10 mouse cellular contexts compared by ENCODE assay signal in the genomic region with DNA sequence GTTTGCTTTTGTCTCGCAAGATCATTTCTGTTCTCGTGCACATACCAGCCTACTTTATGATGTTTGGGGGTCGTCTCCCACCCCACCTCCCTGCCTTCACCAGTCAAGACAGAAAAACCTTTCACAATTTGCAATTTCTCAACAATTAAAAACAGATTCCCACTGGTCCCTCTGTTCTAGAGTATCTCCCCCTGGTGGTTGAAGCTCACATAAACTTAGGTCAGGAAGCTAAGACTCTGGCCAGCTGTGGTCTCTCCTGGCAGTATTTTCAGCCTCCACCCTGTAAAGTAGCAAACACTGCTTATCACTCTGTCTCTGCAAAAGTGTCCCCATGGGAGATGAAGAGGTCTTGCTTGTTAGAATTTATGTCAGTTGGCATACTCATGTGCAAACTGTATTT. TPM values are rescaled to one million over a fixed set of nuclear protein-coding genes. Genes with fewer than 3 reads are reported as not detected.
DNase-seq lines count a peak whose midpoint lies in the region; ATAC-seq lines count a peak whose summit lies in the region.
"Had no signal": no experiment of that assay in that cellular context is flagged by ENCODE, and none has a peak within 500 bp of the region (broad histone marks: within the 10 kb centered on the region; RNA-seq: fewer than 3 reads in every experiment).

No protein-coding gene starts in this region.

- no peak overlapping the region for H3K27ac ChIP-seq in heart, embryonic 11.5 days (ENCODE audit: low read depth, low read length)
- H3K27ac ChIP-seq in kidney, embryonic 15.5 days, result peak overlapping the region; percentile 23; the same call in 1 of the 2 replicates
- no peak overlapping the region for H3K27ac ChIP-seq in midbrain, embryonic 10.5 days (replicated peaks)
- no peak overlapping the region for H3K27ac ChIP-seq in midbrain, embryonic 13.5 days

- no peak for ATAC-seq in heart, embryonic 11.5 days (replicated peaks; ENCODE audit: insufficient number of reproducible peaks, low FRiP score, low TSS enrichment)
- ATAC-seq in CD4-positive, CD25-positive, alpha-beta regulatory T cell, adult 4 months, result peak; percentile 39
- ATAC-seq in kidney, embryonic 15.5 days (replicated peaks; ENCODE audit: low FRiP score), result peak; percentile 54; the same call in 1 of the 2 replicates
- no peak for ATAC-seq in midbrain, embryonic 13.5 days

- H3K27me3 ChIP-seq in heart, embryonic 11.5 days (ENCODE audit: control insufficient read depth, insufficient read depth, low read length), result no peaks in the 10 kb centered on the region
- no peaks in the 10 kb centered on the region for H3K27me3 ChIP-seq in kidney, embryonic 15.5 days
- H3K27me3 ChIP-seq in midbrain, embryonic 10.5 days (ENCODE audit: low read depth, poor library complexity, severe bottlenecking), result no peaks in the 10 kb centered on the region
- no peaks in the 10 kb centered on the region for H3K27me3 ChIP-seq in midbrain, embryonic 13.5 days

- H3K4me3 ChIP-seq in heart, embryonic 11.5 days (ENCODE audit: low read depth, low read length), result no peak overlapping the region
- H3K4me3 ChIP-seq in kidney, embryonic 15.5 days (replicated peaks), result no peak overlapping the region
- H3K4me3 ChIP-seq in midbrain, embryonic 10.5 days, result no peak overlapping the region
- H3K4me3 ChIP-seq in midbrain, embryonic 13.5 days (replicated peaks), result no peak overlapping the region

- 49% methylated on average over 3 of the region's 3 CpGs for WGBS in heart, embryonic 11.5 days (ENCODE audit: insufficient replicate concordance)
- 52% methylated on average over 3 of the region's 3 CpGs for WGBS in kidney, embryonic 15.5 days
- WGBS in midbrain, embryonic 10.5 days, result 73% methylated on average over 3 of the region's 3 CpGs
- 71% methylated on average over 3 of the region's 3 CpGs for WGBS in midbrain, embryonic 13.5 days

- H3K9me3 ChIP-seq in heart, embryonic 11.5 days (replicated peaks; ENCODE audit: control insufficient read depth, low read length), result no peaks in the 10 kb centered on the region
- no peaks in the 10 kb centered on the region for H3K9me3 ChIP-seq in kidney, embryonic 15.5 days (replicated peaks)
- no peaks in the 10 kb centered on the region for H3K9me3 ChIP-seq in midbrain, embryonic 10.5 days (replicated peaks)
- H3K9me3 ChIP-seq in midbrain, embryonic 13.5 days, result no peaks in the 10 kb centered on the region

- H3K4me2 ChIP-seq in heart, embryonic 11.5 days, result no peak overlapping the region
- no peak overlapping the region for H3K4me2 ChIP-seq in kidney, embryonic 15.5 days
- no peak overlapping the region for H3K4me2 ChIP-seq in midbrain, embryonic 13.5 days (replicated peaks)

- H3K9ac ChIP-seq in heart, embryonic 11.5 days (ENCODE audit: low read depth, low read length), result no peak overlapping the region
- no peak overlapping the region for H3K9ac ChIP-seq in kidney, embryonic 15.5 days
- no peak overlapping the region for H3K9ac ChIP-seq in midbrain, embryonic 13.5 days (replicated peaks)

- DNase-seq in heart, adult 18-20 months, result peak; percentile 70 to 79
- DNase-seq in embryo, embryonic 11.5 days (ENCODE audit: low read depth, low spot score), result peak; percentile 30
- peak; percentile 55 for DNase-seq in testis, postnatal 10 days (ENCODE audit: low spot score)
- DNase-seq in midbrain, embryonic 10.5 days (ENCODE audit: low spot score), result no peak

- no peaks in the 10 kb centered on the region for H3K4me1 ChIP-seq in heart, embryonic 11.5 days (ENCODE audit: control insufficient read depth, insufficient read depth, low read length)
- H3K4me1 ChIP-seq in kidney, embryonic 15.5 days, result peaks cover 5% of the 10 kb centered on the region; the same call in 1 of the 2 replicates
- no peaks in the 10 kb centered on the region for H3K4me1 ChIP-seq in midbrain, embryonic 10.5 days
- no peaks in the 10 kb centered on the region for H3K4me1 ChIP-seq in midbrain, embryonic 13.5 days (replicated peaks)

- H3K36me3 ChIP-seq in heart, embryonic 11.5 days (ENCODE audit: control insufficient read depth, insufficient read depth, low read length), result peaks cover 19% of the 10 kb centered on the region
- H3K36me3 ChIP-seq in kidney, embryonic 15.5 days, result no peaks in the 10 kb centered on the region
- H3K36me3 ChIP-seq in midbrain, embryonic 10.5 days, result no peaks in the 10 kb centered on the region
- H3K36me3 ChIP-seq in midbrain, embryonic 13.5 days, result peaks cover 42% of the 10 kb centered on the region

RNA-seq across cellular contexts. Expression of a gene that starts 32.8 kb away (rescaled TPM):
- not detected for total RNA-seq in heart, adult 18-20 months (2021)
- polyA plus RNA-seq in heart, embryonic 11.5 days (2014; fragmentation: Nextera tagmentation; extraction: Ambion mirVana), result not detected in 2 replicates
- polyA plus RNA-seq in CD4-positive, CD25-positive, alpha-beta regulatory T cell, adult 4 months (2017; shearing (Covaris generic)), result not detected
- polyA plus RNA-seq in kidney, embryonic 15.5 days (2015; fragmentation: Nextera tagmentation; extraction: Ambion mirVana), result not detected in 2 replicates
- polyA plus RNA-seq in midbrain, embryonic 10.5 days (2016; fragmentation: Nextera tagmentation; extraction: Ambion mirVana), result not detected in 2 replicates
- not detected in 2 replicates for polyA plus RNA-seq in midbrain, embryonic 13.5 days (2015; fragmentation: Nextera tagmentation; extraction: Ambion mirVana)
- polyA plus RNA-seq: large intestine, adult 2 months; stomach, embryonic 14.5 days had no signal

RNA-seq across cellular contexts. Expression of a gene that starts 37.2 kb away (rescaled TPM):
- 1 to 10 TPM; 1.4 to 1.8 TPM for total RNA-seq in heart, adult 18-20 months (2021)
- 20.9 and 21.6 TPM in 2 replicates for polyA plus RNA-seq in heart, embryonic 11.5 days (2014; fragmentation: Nextera tagmentation; extraction: Ambion mirVana)
- 1 to 10 TPM; 8.6 to 9.8 TPM for polyA plus RNA-seq in CD4-positive, CD25-positive, alpha-beta regulatory T cell, adult 4 months (2017; shearing (Covaris generic))
- 24.0 and 27.4 TPM in 2 replicates for polyA plus RNA-seq in kidney, embryonic 15.5 days (2015; fragmentation: Nextera tagmentation; extraction: Ambion mirVana)
- 34.9 and 36.1 TPM in 2 replicates for polyA plus RNA-seq in midbrain, embryonic 10.5 days (2016; fragmentation: Nextera tagmentation; extraction: Ambion mirVana)
- 17.4 and 18.0 TPM in 2 replicates for polyA plus RNA-seq in midbrain, embryonic 13.5 days (2015; fragmentation: Nextera tagmentation; extraction: Ambion mirVana)

Comparison
In these comparisons a context has a peak if more than half of its experiments do, and no peak if none do; other contexts are left out.
1. ATAC-seq: peak in CD4-positive, CD25-positive, alpha-beta regulatory T cell, adult 4 months (single experiment) and kidney, embryonic 15.5 days (single experiment); none in heart, embryonic 11.5 days (single experiment) and midbrain, embryonic 13.5 days (single experiment).